Mouse (Mus musculus) gastrocnemius, postnatal 36 days (tissue): ENCODE results near the gene Mib2. TPM values are rescaled to one million over a fixed set of nuclear protein-coding genes. Genes with fewer than 3 reads are reported as not detected.

Experiments
- DNase-seq, 2 experiments: peaks; one replicate each; pipeline ENCODE4 v3.0.0; 2022
- intact Hi-C: fragments of 180-260 bp; cut with DNase I; formaldehyde crosslinking; loops from one replicate; pipeline ENCODE4 v1.15.1; 2025
- total RNA-seq, 2 experiments: library from RNA; stranded (reverse); gene quantifications; 2 replicates each; pipeline ENCODE4 v1.2.3; 2021

The Mib2 gene
- total RNA-seq, 2 experiments from 2014 or later = 13.8 to 15.2 TPM

DNA sequence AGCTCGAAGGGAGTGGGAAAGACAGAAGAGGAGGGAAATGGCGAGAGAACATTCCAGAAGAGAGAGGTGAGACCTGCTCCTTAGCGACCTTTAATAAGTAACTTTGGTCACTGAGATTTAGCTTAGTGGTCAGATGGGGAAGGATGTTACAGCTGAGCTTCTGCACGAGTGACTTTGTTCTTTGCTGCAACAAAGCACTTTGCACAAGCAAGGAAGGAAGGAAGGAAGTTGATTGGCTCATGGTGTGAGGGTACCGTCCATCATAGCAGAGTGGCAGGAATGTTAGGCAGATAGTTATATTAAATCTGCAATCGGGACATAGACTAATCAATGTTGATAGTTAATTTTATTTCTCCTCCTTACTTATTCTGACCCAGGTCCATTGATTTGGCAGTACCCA lies 38.7 kb downstream of the Mib2 start:
- intact Hi-C loops = no loop called here
- DNase-seq = no peak

DNA sequence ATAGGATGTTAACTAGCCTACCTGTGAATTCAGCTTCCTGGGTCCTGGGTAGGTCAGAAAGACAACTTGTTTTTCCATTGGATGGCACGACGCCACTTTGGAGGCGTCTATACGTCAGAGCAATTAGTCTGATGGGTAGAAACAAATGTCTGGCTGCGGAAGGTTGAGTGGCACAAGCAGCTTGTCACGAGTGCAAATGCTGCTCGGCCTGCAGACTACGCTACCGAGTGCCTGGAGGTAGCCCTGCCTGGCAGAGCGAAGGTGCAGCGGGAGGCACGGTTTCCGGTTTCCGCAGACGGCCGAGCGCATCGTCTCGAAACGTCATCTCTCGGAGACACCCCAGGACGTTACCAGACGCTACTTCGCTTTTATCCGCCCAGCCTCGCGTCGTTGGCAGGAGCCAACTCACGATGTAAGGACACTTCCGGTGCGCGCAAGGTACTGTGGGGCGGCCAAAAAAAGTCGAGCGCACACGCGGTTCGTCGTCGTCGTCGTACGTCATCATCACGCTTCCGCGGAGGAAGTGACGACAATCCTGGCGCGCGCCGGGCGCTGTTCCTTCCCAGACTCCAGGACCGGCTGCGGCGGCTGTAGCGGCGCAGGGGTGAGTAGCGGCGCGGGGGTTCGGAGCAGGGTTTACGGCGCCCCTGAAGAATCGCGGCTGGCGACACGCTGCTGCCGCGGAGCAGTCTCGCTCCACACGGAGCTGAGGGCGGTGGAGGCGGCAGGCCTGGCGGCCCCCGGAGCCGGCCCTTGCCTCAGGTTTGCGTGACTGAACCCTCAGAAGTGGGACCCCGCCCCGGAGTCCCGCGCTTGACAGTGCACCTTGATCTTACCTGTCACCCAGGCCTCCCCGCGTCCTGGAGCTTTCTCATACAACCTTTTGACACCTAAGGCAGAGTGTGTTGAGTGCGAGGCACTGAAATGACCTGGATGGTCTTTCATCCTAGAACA lies 44.4 kb downstream of the Mib2 start, which contains the start of gene Cdk11b:
TSS of gene Cdk11b (plus strand) at position 517 of the 954 bp plus-strand sequence.
- intact Hi-C loops = no loop called here
- DNase-seq = peak; percentile 89 to 92

DNA sequence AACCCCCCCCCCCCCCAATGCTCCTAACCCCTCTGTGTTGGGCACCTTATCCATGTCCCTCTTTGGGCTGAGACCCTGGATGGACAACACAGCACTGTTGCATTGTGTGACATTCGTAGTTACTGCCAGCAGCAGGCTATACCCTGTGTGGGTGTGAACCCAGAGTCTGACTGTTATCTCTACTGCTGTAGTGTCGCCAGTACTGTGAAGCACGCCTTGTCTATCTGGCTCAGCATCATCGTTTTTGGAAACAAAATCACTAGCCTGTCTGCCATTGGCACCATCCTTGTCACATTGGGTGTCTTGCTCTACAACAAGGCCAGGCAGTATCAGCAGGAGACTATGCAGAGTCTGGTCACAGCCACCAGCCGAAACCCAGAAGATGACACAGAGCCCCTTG lies 50.7 kb downstream of the Mib2 start:
- intact Hi-C loops = loop anchor here (10.0 kb wide), 1 partner anchor 514 kb away; no protein-coding TSS in a partner anchor
- DNase-seq = no peak

DNA sequence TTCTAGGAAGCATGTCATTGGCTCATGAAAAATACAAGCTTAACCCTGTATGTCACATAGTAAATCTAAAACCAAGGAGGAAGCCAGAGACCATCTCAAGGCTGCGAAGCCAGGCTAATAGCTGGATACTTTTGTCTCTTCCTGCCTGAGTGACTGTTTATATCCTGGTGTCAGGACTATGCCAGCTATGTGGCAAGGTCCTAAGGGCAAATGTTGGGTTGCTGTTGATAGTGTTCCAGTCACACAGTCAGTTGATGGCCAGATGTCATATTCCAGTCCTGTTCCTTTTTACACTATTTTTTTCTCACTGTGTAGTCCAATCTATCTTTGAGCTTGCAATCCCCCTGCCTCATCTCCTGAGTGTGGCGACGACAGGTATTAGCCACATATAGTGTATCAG lies 55.7 kb downstream of the Mib2 start:
- DNase-seq = no peak
- intact Hi-C loops = loop anchor here (10.0 kb wide), 1 partner anchor 508 kb away; no protein-coding TSS in a partner anchor

DNA sequence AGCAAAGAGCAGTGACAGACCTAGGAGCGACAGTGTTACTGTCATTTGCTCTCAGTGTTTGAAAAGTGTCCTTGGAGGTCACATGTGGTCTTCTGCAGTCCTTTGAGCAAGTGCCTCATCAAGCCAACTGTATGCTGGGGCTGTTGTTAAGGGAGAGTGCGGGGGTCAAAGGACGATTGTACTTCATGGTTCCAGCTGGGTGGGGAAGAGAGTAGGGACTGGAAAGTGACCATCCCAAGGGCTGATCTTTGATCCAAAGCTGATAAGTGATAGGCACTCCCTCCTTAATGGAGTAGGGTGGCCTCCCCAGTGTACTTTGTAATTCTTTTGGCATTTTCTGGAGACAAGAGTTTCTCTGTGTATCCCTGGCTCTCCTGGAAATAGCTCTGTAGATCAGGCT lies 57.1 kb downstream of the Mib2 start:
- intact Hi-C loops = loop anchor here (10.0 kb wide), 1 partner anchor 507 kb away; no protein-coding TSS in a partner anchor

DNA sequence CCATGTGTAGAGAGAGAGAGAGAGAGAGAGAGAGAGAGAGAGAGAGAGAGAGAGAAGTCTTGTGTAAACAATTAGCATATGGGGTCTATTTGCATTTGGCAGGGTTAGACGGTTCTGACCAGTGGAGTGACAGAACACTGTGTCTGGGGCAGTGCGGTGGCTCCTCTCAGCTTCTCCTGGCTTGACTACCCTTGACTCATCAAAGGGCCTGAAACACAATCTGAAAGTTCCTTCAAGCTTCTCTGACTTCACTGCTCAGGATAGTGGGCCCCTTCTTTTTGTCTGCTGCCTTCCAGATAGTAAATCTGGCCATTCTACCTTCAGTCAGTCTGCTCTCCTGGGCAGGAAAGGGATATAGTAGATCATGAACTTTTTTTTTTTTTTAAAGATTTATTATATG lies 62.2 kb downstream of the Mib2 start:
- no peak for DNase-seq
- intact Hi-C loops = no loop called here

More for the DNA sequence above, 57.1 kb downstream of the Mib2 start:
- no peak for DNase-seq

DNA sequence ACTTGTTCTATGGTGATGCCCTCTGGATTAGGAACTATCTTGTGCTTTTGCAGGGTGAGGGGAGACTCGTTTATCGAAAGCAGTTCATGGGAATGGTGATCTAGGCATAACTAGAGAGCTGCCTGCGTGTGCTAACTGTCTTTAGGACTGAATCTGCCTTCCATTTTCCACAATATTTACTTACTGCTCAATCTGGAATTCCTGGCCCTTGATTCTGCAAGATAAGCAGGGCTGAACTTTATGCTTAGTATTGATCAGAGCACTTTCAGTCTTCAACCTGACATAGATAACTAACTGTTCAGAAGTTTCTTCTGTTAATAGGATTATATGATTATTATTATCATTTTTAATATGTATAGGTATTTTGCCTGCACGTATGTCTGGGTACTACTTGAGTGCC lies 63.9 kb downstream of the Mib2 start:
- intact Hi-C loops = no loop called here
- no peak for DNase-seq

Other genes starting within 250 kb of the Mib2 start
- gene Tmem52, start 200.1 kb downstream of the Mib2 start, total RNA-seq = 100 to 1,000 TPM; 245 to 257 TPM
- 10 to 100 TPM; 55.4 to 63.3 TPM for gene Gnb1, start 177.8 kb downstream of the Mib2 start, total RNA-seq
- gene Nadk, start 106.8 kb downstream of the Mib2 start, total RNA-seq = 10 to 100 TPM; 16.6 to 16.9 TPM
- 1 to 10 TPM; 2.9 to 3.8 TPM for gene Slc35e2, start 67.8 kb downstream of the Mib2 start, total RNA-seq
- 10 to 100 TPM; 20.6 to 28.1 TPM for gene Cdk11b, start 44.3 kb downstream of the Mib2 start, total RNA-seq
- gene Gm10563, start 23.8 kb downstream of the Mib2 start, total RNA-seq = not detected
- gene Mmp23, start 15.8 kb downstream of the Mib2 start, total RNA-seq = 1 to 10 TPM; 2.2 to 3.5 TPM
- 1 to 10 TPM; 1.2 to 1.3 TPM for gene Fndc10, start 25.1 kb upstream of the Mib2 start, total RNA-seq
- 10 to 100 TPM; 32.3 to 34.8 TPM for gene Ssu72, start 35.6 kb upstream of the Mib2 start, total RNA-seq
- under 1 TPM; 0.28 to 0.39 TPM for gene Tmem240, start 65.6 kb upstream of the Mib2 start, total RNA-seq
- 10 to 100 TPM; 23.7 to 26.6 TPM for gene Atad3a, start 91.9 kb upstream of the Mib2 start, total RNA-seq
- gene Vwa1, start 105.5 kb upstream of the Mib2 start, total RNA-seq = 1 to 10 TPM; 4.6 to 4.7 TPM
- under 1 TPM; 0.67 to 0.87 TPM for gene Tmem88b, start 116.7 kb upstream of the Mib2 start, total RNA-seq
- not detected for gene Ankrd65, start 121.2 kb upstream of the Mib2 start, total RNA-seq
- 10 to 100 TPM; 38.3 to 49.1 TPM for gene Mrpl20, start 133.7 kb upstream of the Mib2 start, total RNA-seq
- gene Ccnl2, start 143.3 kb upstream of the Mib2 start, total RNA-seq = 10 to 100 TPM; 19.7 to 23.7 TPM
- gene Aurkaip1, start 162.1 kb upstream of the Mib2 start, total RNA-seq = 10 to 100 TPM; 67.3 to 73.1 TPM
- gene Mxra8, start 170.5 kb upstream of the Mib2 start, total RNA-seq = 10 to 100 TPM; 29.9 to 32.7 TPM
- 100 to 1,000 TPM; 104 to 110 TPM for gene Dvl1, start 178.2 kb upstream of the Mib2 start, total RNA-seq
- gene Tas1r3, start 194.2 kb upstream of the Mib2 start, total RNA-seq = under 1 TPM in 1 of 2 experiments, not detected in 1; 0.07 TPM
- 10 to 100 TPM; 14.5 to 16.0 TPM for gene Cptp, start 200.2 kb upstream of the Mib2 start, total RNA-seq
- 10 to 100 TPM; 11.9 to 15.4 TPM for gene Ints11, start 200.3 kb upstream of the Mib2 start, total RNA-seq
- gene Pusl1, start 222.6 kb upstream of the Mib2 start, total RNA-seq = 10 to 100 TPM; 11.4 to 12.8 TPM
- gene Acap3, start 222.6 kb upstream of the Mib2 start, total RNA-seq = 1 to 10 TPM; 7.4 to 7.8 TPM